Comparison of ENCODE assay signal across 15 mouse cellular contexts in genomic region chr7:47131258-47131657, GRCm38 (mm10). TPM values are rescaled to one million over a fixed set of nuclear protein-coding genes. Genes with fewer than 3 reads are reported as not detected.
DNase-seq lines count a peak whose midpoint lies in the region; ATAC-seq and TF ChIP-seq lines count a peak whose summit lies in the region.
"Had no signal": no experiment of that assay in that cellular context is flagged by ENCODE, and none has a peak within 500 bp of the region (broad histone marks: within the 10 kb centered on the region; RNA-seq: fewer than 3 reads in every experiment).

No protein-coding gene starts in this region.

- TF ChIP-seq POLR2A in limb, embryonic 14.5 days (IDR thresholded peaks at IDR 0.05; ENCODE audit: borderline replicate concordance, extremely low read depth, insufficient read depth, insufficient read length) = no peak

- no peak for DNase-seq in limb, embryonic 14.5 days (ENCODE audit: low spot score)
- no peak for DNase-seq in limb, embryonic 10.5 days (ENCODE audit: low spot score)
- DNase-seq in hindbrain, postnatal 0 days (ENCODE audit: low spot score) = peak; percentile 24
- DNase-seq in cerebellum, postnatal 14 days = no peak
- no peak for DNase-seq in cerebellum, adult 9-10 months
- DNase-seq: adrenal gland, adult 2 months; gastrocnemius, postnatal 36 days; kidney, adult 18-20 months; layer of hippocampus, adult 9-11 months; right cerebral cortex, adult 18-20 months had no signal

- no peaks in the 10 kb centered on the region for H3K36me3 ChIP-seq in limb, embryonic 14.5 days (ENCODE audit: control insufficient read depth, insufficient read depth, low read length)
- no peaks in the 10 kb centered on the region for H3K36me3 ChIP-seq in limb, embryonic 10.5 days
- H3K36me3 ChIP-seq in forebrain, embryonic 13.5 days (ENCODE audit: poor library complexity, severe bottlenecking) = no peaks in the 10 kb centered on the region
- no peaks in the 10 kb centered on the region for H3K36me3 ChIP-seq in hindbrain, postnatal 0 days (ENCODE audit: insufficient read depth, low read length)
- H3K36me3 ChIP-seq in neural tube, embryonic 15.5 days = no peaks in the 10 kb centered on the region
- H3K36me3 ChIP-seq: limb, embryonic 13.5 days had no signal

- peak; percentile 41 for TF ChIP-seq CTCF in hindbrain, postnatal 0 days (IDR thresholded peaks at IDR 0.05; ENCODE audit: low read depth)

- no peak overlapping the region for H3K4me2 ChIP-seq in limb, embryonic 14.5 days (replicated peaks; ENCODE audit: low read depth, low read length, severe bottlenecking)
- H3K4me2 ChIP-seq in forebrain, embryonic 13.5 days = peak overlapping the region; percentile 78
- H3K4me2 ChIP-seq in hindbrain, postnatal 0 days (ENCODE audit: low read depth, low read length) = peak overlapping the region; percentile 73
- peak overlapping the region; percentile 64 for H3K4me2 ChIP-seq in neural tube, embryonic 15.5 days

- no peak overlapping the region for H3K9ac ChIP-seq in limb, embryonic 14.5 days (ENCODE audit: low read depth, low read length, severe bottlenecking)
- H3K9ac ChIP-seq in forebrain, embryonic 13.5 days = peak overlapping the region; percentile 85; the same call in 1 of the 2 replicates
- peak overlapping the region; percentile 87; the same call in 1 of the 2 replicates for H3K9ac ChIP-seq in hindbrain, postnatal 0 days (replicated peaks; ENCODE audit: low read length)
- peak overlapping the region; percentile 73 for H3K9ac ChIP-seq in neural tube, embryonic 15.5 days (replicated peaks)

- H3K27ac ChIP-seq in limb, embryonic 14.5 days (replicated peaks; ENCODE audit: low read depth, low read length) = no peak overlapping the region
- no peak overlapping the region for H3K27ac ChIP-seq in limb, embryonic 10.5 days
- no peak overlapping the region for H3K27ac ChIP-seq in forebrain, embryonic 13.5 days
- no peak overlapping the region for H3K27ac ChIP-seq in hindbrain, postnatal 0 days
- H3K27ac ChIP-seq in neural tube, embryonic 15.5 days (replicated peaks) = peak overlapping the region; percentile 90; the same call in 1 of the 2 replicates
- H3K27ac ChIP-seq: limb, embryonic 13.5 days had no signal

- H3K9me3 ChIP-seq in limb, embryonic 14.5 days (ENCODE audit: control insufficient read depth, low read length) = no peaks in the 10 kb centered on the region
- no peaks in the 10 kb centered on the region for H3K9me3 ChIP-seq in limb, embryonic 10.5 days (replicated peaks)
- H3K9me3 ChIP-seq in forebrain, embryonic 13.5 days (replicated peaks) = no peaks in the 10 kb centered on the region
- H3K9me3 ChIP-seq in hindbrain, postnatal 0 days (ENCODE audit: low read length) = no peaks in the 10 kb centered on the region
- H3K9me3 ChIP-seq in neural tube, embryonic 15.5 days (replicated peaks) = no peaks in the 10 kb centered on the region
- H3K9me3 ChIP-seq: limb, embryonic 13.5 days had no signal

- H3K4me3 ChIP-seq in limb, embryonic 14.5 days (replicated peaks; ENCODE audit: low read length) = 0 out of 2 replicates have a peak overlapping the region, but pooled peaks have one; percentile 56
- no peak overlapping the region for H3K4me3 ChIP-seq in limb, embryonic 10.5 days
- H3K4me3 ChIP-seq in forebrain, embryonic 13.5 days = peak overlapping the region; percentile 77
- H3K4me3 ChIP-seq in hindbrain, postnatal 0 days (ENCODE audit: low read length) = peak overlapping the region; percentile 73
- peak overlapping the region; percentile 65 for H3K4me3 ChIP-seq in neural tube, embryonic 15.5 days (replicated peaks)

- no peak for ATAC-seq in limb, embryonic 14.5 days (ENCODE audit: low FRiP score, low read depth)
- no peak for ATAC-seq in forebrain, embryonic 13.5 days
- ATAC-seq in hindbrain, postnatal 0 days = no peak
- no peak for ATAC-seq in neural tube, embryonic 15.5 days (ENCODE audit: low FRiP score)
- no peak for ATAC-seq in activated CD4-positive, CD25-positive, alpha-beta regulatory T cell, adult 4 months

- peaks cover 6% of the 10 kb centered on the region for H3K4me1 ChIP-seq in limb, embryonic 14.5 days (ENCODE audit: control insufficient read depth, insufficient read depth, low read length)
- peaks cover 18% of the 10 kb centered on the region for H3K4me1 ChIP-seq in limb, embryonic 10.5 days
- H3K4me1 ChIP-seq in forebrain, embryonic 13.5 days = peaks cover 8% of the 10 kb centered on the region
- no peaks in the 10 kb centered on the region for H3K4me1 ChIP-seq in hindbrain, postnatal 0 days (ENCODE audit: insufficient read depth, low read length)
- H3K4me1 ChIP-seq in neural tube, embryonic 15.5 days = peaks cover 33% of the 10 kb centered on the region

- H3K27me3 ChIP-seq in limb, embryonic 14.5 days (ENCODE audit: control insufficient read depth, insufficient read depth, low read length) = peaks cover 48% of the 10 kb centered on the region
- peaks cover 72% of the 10 kb centered on the region for H3K27me3 ChIP-seq in limb, embryonic 10.5 days (ENCODE audit: low read depth, poor library complexity, severe bottlenecking)
- H3K27me3 ChIP-seq in forebrain, embryonic 13.5 days = peaks cover 31% of the 10 kb centered on the region
- H3K27me3 ChIP-seq in hindbrain, postnatal 0 days (ENCODE audit: insufficient read depth, low read length) = no peaks in the 10 kb centered on the region
- H3K27me3 ChIP-seq in neural tube, embryonic 15.5 days (replicated peaks) = peaks cover 5% of the 10 kb centered on the region; the same call in 1 of the 2 replicates

- WGBS in limb, embryonic 14.5 days = 28% methylated on average over 8 of the region's 8 CpGs
- 31% methylated on average over 8 of the region's 8 CpGs for WGBS in limb, embryonic 10.5 days
- WGBS in forebrain, embryonic 13.5 days = 28% methylated on average over 8 of the region's 8 CpGs
- 31% methylated on average over 8 of the region's 8 CpGs for WGBS in hindbrain, postnatal 0 days
- 35% methylated on average over 8 of the region's 8 CpGs for WGBS in neural tube, embryonic 15.5 days

RNA-seq across cellular contexts. Expression of gene Ptpn5, which starts 2.2 kb away (rescaled TPM):
- polyA plus RNA-seq in limb, embryonic 14.5 days (2012; rRNA removed) = 0.54 and 0.74 TPM in 2 replicates
- 0.22 TPM in 1 of 2 replicates, not detected in the other for polyA plus RNA-seq in limb, embryonic 14.5 days (2014; fragmentation: Nextera tagmentation; extraction: Ambion mirVana)
- 0.20 and 0.30 TPM in 2 replicates for polyA plus RNA-seq in limb, embryonic 10.5 days (2016; fragmentation: Nextera tagmentation; extraction: Ambion mirVana)
- 38.8 and 46.9 TPM in 2 replicates for polyA plus RNA-seq in forebrain, embryonic 13.5 days (2015; fragmentation: Nextera tagmentation; extraction: Ambion mirVana)
- 98.3 and 107 TPM in 2 replicates for total RNA-seq in hindbrain, postnatal 0 days (2014; rRNA removed)
- 129 and 138 TPM in 2 replicates for polyA plus RNA-seq in hindbrain, postnatal 0 days (2015; fragmentation: Nextera tagmentation; extraction: Ambion mirVana)
- 163 and 187 TPM in 2 replicates for polyA plus RNA-seq in neural tube, embryonic 15.5 days (2015; fragmentation: Nextera tagmentation; extraction: Ambion mirVana)
- polyA plus RNA-seq in activated CD4-positive, CD25-positive, alpha-beta regulatory T cell, adult 4 months (2017; shearing (Covaris generic)) = 1 to 10 TPM; 2.1 to 9.3 TPM
- total RNA-seq: common myeloid progenitor, adult 5-6 weeks; gastrocnemius, postnatal 36 days had no signal
